Mouse (Mus musculus): ENCODE results near the gene Gm7137.
"Not testable (repeated sequence)": the region's sequence is repeated elsewhere in the genome, so short reads cannot be mapped to it uniquely, and the experiment has no call there.

The Gm7137 gene

GRCm38 (mm10) chr10:77751254-77751653 lies 36.7 kb downstream of the Gm7137 start, which contains the start of gene Gm9736:
Gm9736 (minus strand) TSS chr10:77751354.
- in situ Hi-C loops (cut with MboI), result not testable (repeated sequence)

GRCm38 (mm10) chr10:77750686-77751085 lies 37.3 kb downstream of the Gm7137 start:
- in situ Hi-C loops (cut with MboI), result not testable (repeated sequence)

DNA sequence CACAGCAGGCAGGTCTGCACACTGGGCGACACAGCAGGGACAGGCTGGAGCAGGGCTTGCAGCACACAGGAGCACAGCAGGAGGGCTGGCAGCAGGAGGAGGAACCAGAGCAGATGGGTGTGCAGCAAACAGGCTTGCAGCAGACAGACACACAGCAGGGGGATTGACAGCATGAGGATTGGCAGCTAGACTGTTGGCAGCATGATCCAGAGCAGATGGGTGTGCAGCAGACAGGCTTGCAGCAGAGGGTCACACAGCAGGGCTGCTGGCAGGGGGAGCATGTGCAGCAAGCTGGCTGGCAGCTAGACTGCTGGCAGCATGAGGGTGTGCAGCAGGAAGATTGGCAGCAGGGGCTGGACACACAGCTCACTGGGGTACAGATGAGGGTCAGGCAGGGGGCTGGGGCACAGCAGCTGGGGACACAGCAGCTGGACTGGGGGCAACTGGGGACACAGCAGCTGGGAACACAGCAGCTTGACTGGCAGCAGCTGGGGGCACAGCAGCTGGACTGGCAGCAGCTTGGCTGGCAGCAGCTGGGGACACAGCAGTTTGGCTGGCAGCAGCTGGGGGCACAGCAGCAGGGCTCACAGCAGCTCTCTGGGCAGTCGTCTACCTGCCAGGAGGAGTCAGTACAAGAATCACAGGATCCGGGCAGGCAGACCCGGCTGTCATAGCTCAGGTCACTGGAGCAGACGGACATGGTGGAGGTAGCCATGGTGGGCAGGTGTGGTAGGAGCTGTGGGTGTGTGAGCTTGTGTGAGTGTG lies 45.9 kb downstream of the Gm7137 start, which contains the start of gene Gm18596:
Gm18596 (minus strand) TSS at position 715 of the 765 bp plus-strand sequence.
- in situ Hi-C loops (cut with MboI), result not testable (repeated sequence)

- in situ Hi-C loops (cut with MboI), result no loop called here
Observed at GRCm38 (mm10) chr10:77738929-77739328, 49.1 kb downstream of the Gm7137 start.

All from mature B cell (primary cell).